Mouse (Mus musculus) layer of hippocampus, adult 18-20 months (tissue): ENCODE measurements at regions not wholly inside any gene's neighbourhood (a gene's known extent, or its start where the extent isn't known, plus 50 kb on each side); places are given as distances from the start of the nearest gene placed in this dataset.
A peak's percentile ranks its signal among the peaks of the same experiment; 100 is the strongest.

Experiments
- DNase-seq, 2 experiments: peaks; one replicate each; pipeline ENCODE4 v3.0.0; 2022; ENCODE audit warnings: low spot score in 2 of 2

GRCm38 (mm10) chr1:5382372-5382771 is 574.7 kb downstream of the Gm37988 start:
- DNase-seq = peak; percentile 11 to 55
